Comparison of ENCODE assay signal across 8 mouse cellular contexts in the genomic region with DNA sequence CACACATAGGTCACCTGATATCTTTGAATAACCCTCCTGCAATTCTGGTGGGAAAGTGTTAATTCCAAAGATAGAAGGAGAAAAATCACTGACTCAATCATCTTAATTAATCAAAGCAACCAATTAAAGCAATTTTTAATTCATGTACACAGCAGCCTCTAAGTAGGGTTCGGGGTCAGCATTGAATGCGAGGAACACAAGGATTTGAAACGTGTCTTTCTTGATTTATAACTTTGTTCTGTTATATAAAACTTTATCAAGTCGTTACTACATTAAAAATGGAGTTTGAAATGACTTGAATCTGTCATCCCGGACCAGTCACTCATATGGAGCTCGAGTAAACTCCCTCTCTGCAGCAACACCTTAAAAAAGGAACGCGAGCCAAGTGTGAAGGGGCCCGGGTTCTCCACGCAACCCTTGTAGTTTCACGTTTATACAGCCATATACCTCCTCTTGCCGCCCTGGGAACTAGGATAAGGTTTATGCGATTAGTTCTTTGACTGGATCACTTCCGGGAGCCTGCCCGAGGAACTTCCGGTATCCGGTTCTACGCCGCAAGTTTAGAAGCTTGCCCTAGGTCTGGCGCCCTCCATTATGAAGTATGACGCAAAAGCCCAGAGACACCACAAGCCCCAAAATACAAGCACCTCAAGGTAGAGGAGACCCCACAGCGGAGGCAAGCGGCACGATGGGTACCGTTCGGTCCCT. TPM values are rescaled to one million over a fixed set of nuclear protein-coding genes. Genes with fewer than 3 reads are reported as not detected.
DNase-seq lines count a peak whose midpoint lies in the region; ATAC-seq lines count a peak whose summit lies in the region.

No protein-coding gene starts in this region.

- H3K27me3 ChIP-seq in forebrain, embryonic 13.5 days = peaks cover 5% of the 10 kb centered on the region; the same call in 1 of the 2 replicates
- no peaks in the 10 kb centered on the region for H3K27me3 ChIP-seq in limb, embryonic 11.5 days (ENCODE audit: control insufficient read depth, insufficient read depth, low read length)
- H3K27me3 ChIP-seq in midbrain, embryonic 11.5 days (ENCODE audit: control insufficient read depth, insufficient read depth, low read length) = no peaks in the 10 kb centered on the region

- H3K4me2 ChIP-seq in forebrain, embryonic 13.5 days = peak overlapping the region; percentile 68
- peak overlapping the region; percentile 59 for H3K4me2 ChIP-seq in limb, embryonic 11.5 days (ENCODE audit: low read depth, severe bottlenecking)
- H3K4me2 ChIP-seq in midbrain, embryonic 11.5 days = peak overlapping the region; percentile 61

- ATAC-seq in forebrain, embryonic 13.5 days = peak; percentile 90
- ATAC-seq in limb, embryonic 11.5 days (ENCODE audit: insufficient number of reproducible peaks, low FRiP score, low TSS enrichment, low read depth) = peak; percentile 85
- ATAC-seq in midbrain, embryonic 11.5 days (ENCODE audit: low FRiP score) = peak; percentile 86; the same call in 1 of the 2 replicates

- peaks cover 12% of the 10 kb centered on the region for H3K4me1 ChIP-seq in forebrain, embryonic 13.5 days
- no peaks in the 10 kb centered on the region for H3K4me1 ChIP-seq in limb, embryonic 11.5 days (ENCODE audit: control insufficient read depth, insufficient read depth, low read length)
- H3K4me1 ChIP-seq in midbrain, embryonic 11.5 days (ENCODE audit: control insufficient read depth, insufficient read depth, low read length) = peaks cover 7% of the 10 kb centered on the region; the same call in 1 of the 2 replicates

- H3K27ac ChIP-seq in forebrain, embryonic 13.5 days = peak overlapping the region; percentile 97
- peak overlapping the region; percentile 95 for H3K27ac ChIP-seq in limb, embryonic 11.5 days (replicated peaks; ENCODE audit: low read depth, low read length)
- peak overlapping the region; percentile 96 for H3K27ac ChIP-seq in midbrain, embryonic 11.5 days (ENCODE audit: low read depth, low read length)

- H3K36me3 ChIP-seq in forebrain, embryonic 13.5 days (ENCODE audit: poor library complexity, severe bottlenecking) = no peaks in the 10 kb centered on the region
- H3K36me3 ChIP-seq in limb, embryonic 11.5 days (ENCODE audit: control insufficient read depth, insufficient read depth, low read length) = no peaks in the 10 kb centered on the region
- no peaks in the 10 kb centered on the region for H3K36me3 ChIP-seq in midbrain, embryonic 11.5 days (ENCODE audit: control insufficient read depth, insufficient read depth, low read length)

- no peaks in the 10 kb centered on the region for H3K9me3 ChIP-seq in forebrain, embryonic 13.5 days (replicated peaks)
- no peaks in the 10 kb centered on the region for H3K9me3 ChIP-seq in limb, embryonic 11.5 days (ENCODE audit: control insufficient read depth, low read length)
- no peaks in the 10 kb centered on the region for H3K9me3 ChIP-seq in midbrain, embryonic 11.5 days (ENCODE audit: control insufficient read depth, low read length)

- 13% methylated on average over 26 of the region's 26 CpGs for WGBS in forebrain, embryonic 13.5 days
- WGBS in limb, embryonic 11.5 days = 11% methylated on average over 26 of the region's 26 CpGs
- WGBS in midbrain, embryonic 11.5 days = 12% methylated on average over 26 of the region's 26 CpGs

- peak overlapping the region; percentile 49 for H3K4me3 ChIP-seq in forebrain, embryonic 13.5 days
- peak overlapping the region; percentile 40 for H3K4me3 ChIP-seq in limb, embryonic 11.5 days (ENCODE audit: low read depth, low read length)
- H3K4me3 ChIP-seq in midbrain, embryonic 11.5 days (ENCODE audit: low read depth, low read length) = peak overlapping the region; percentile 41

- intact Hi-C loops in heart, postnatal 36 days (cut with DNase I) = loop anchor here (1.0 to 2.0 kb wide), 3 partner anchors 28 to 38 kb away; a partner anchor contains a TSS

- H3K9ac ChIP-seq in forebrain, embryonic 13.5 days = peak overlapping the region; percentile 73
- peak overlapping the region; percentile 72 for H3K9ac ChIP-seq in limb, embryonic 11.5 days (ENCODE audit: low read length)
- peak overlapping the region; percentile 85 for H3K9ac ChIP-seq in midbrain, embryonic 11.5 days (ENCODE audit: low read length)

- DNase-seq in heart, adult 8-10 months (ENCODE audit: low spot score) = peak; percentile 94
- no peak for DNase-seq in heart, postnatal 36 days
- peak; percentile 99 for DNase-seq in adipocyte (ENCODE audit: low spot score)
- peak; percentile 81 for DNase-seq in hindlimb bud, embryonic 11.5 days (ENCODE audit: extremely low spot score, low read depth, low spot score)
- no peak for DNase-seq in limb, embryonic 11.5 days (ENCODE audit: low spot score)
- no peak for DNase-seq in midbrain, embryonic 11.5 days (ENCODE audit: low spot score, missing footprints)
- peak; percentile 96 for DNase-seq in telencephalon, adult 2 months (ENCODE audit: low read depth, low spot score)

RNA-seq across cellular contexts. Expression of a gene that starts 17.0 kb away (rescaled TPM):
- total RNA-seq in heart, adult 8-10 months (2022) = under 1 TPM in 3 of 4 experiments, not detected in 1; 0.22 to 0.41 (median 0.26) TPM
- under 1 TPM; 0.19 to 0.24 TPM for total RNA-seq in heart, postnatal 36 days (2021)
- 15.1 and 17.1 TPM in 2 replicates for polyA plus RNA-seq in forebrain, embryonic 13.5 days (2015; fragmentation: Nextera tagmentation; extraction: Ambion mirVana)
- polyA plus RNA-seq in limb, embryonic 11.5 days (2014; fragmentation: Nextera tagmentation; extraction: Ambion mirVana) = 13.2 and 16.2 TPM in 2 replicates
- 11.8 and 12.5 TPM in 2 replicates for polyA plus RNA-seq in midbrain, embryonic 11.5 days (2014; fragmentation: Nextera tagmentation; extraction: Ambion mirVana)

RNA-seq across cellular contexts. Expression of a gene that starts 21.3 kb away (rescaled TPM):
- total RNA-seq in heart, adult 8-10 months (2022) = 100 to 1,000 TPM; 170 to 189 (median 180) TPM
- 100 to 1,000 TPM; 190 to 198 TPM for total RNA-seq in heart, postnatal 36 days (2021)
- polyA plus RNA-seq in forebrain, embryonic 13.5 days (2015; fragmentation: Nextera tagmentation; extraction: Ambion mirVana) = 514 and 545 TPM in 2 replicates
- polyA plus RNA-seq in limb, embryonic 11.5 days (2014; fragmentation: Nextera tagmentation; extraction: Ambion mirVana) = 852 and 860 TPM in 2 replicates
- polyA plus RNA-seq in midbrain, embryonic 11.5 days (2014; fragmentation: Nextera tagmentation; extraction: Ambion mirVana) = 723 and 735 TPM in 2 replicates

RNA-seq across cellular contexts. Expression of a gene that starts 37.9 kb away (rescaled TPM):
- total RNA-seq in heart, adult 8-10 months (2022) = 10 to 100 TPM; 26.2 to 33.8 (median 29.0) TPM
- total RNA-seq in heart, postnatal 36 days (2021) = 10 to 100 TPM; 30.8 to 35.9 TPM
- 185 and 192 TPM in 2 replicates for polyA plus RNA-seq in forebrain, embryonic 13.5 days (2015; fragmentation: Nextera tagmentation; extraction: Ambion mirVana)
- 155 and 163 TPM in 2 replicates for polyA plus RNA-seq in limb, embryonic 11.5 days (2014; fragmentation: Nextera tagmentation; extraction: Ambion mirVana)
- 110 and 112 TPM in 2 replicates for polyA plus RNA-seq in midbrain, embryonic 11.5 days (2014; fragmentation: Nextera tagmentation; extraction: Ambion mirVana)

RNA-seq across cellular contexts. Expression of a gene that starts 58.6 kb away (rescaled TPM):
- not detected for total RNA-seq in heart, adult 8-10 months (2022)
- not detected for total RNA-seq in heart, postnatal 36 days (2021)
- 3.0 and 4.1 TPM in 2 replicates for polyA plus RNA-seq in forebrain, embryonic 13.5 days (2015; fragmentation: Nextera tagmentation; extraction: Ambion mirVana)
- 2.0 and 3.9 TPM in 2 replicates for polyA plus RNA-seq in limb, embryonic 11.5 days (2014; fragmentation: Nextera tagmentation; extraction: Ambion mirVana)
- polyA plus RNA-seq in midbrain, embryonic 11.5 days (2014; fragmentation: Nextera tagmentation; extraction: Ambion mirVana) = 1.4 and 2.1 TPM in 2 replicates

Comparison
In these comparisons a context has a peak if more than half of its experiments do, and no peak if none do; other contexts are left out.
1. DNase-seq: peak in heart, adult 8-10 months (single experiment), adipocyte (single experiment), hindlimb bud, embryonic 11.5 days (single experiment) and telencephalon, adult 2 months (single experiment); none in heart, postnatal 36 days (0 of 2), limb, embryonic 11.5 days (single experiment) and midbrain, embryonic 11.5 days (single experiment).
2. Peak in every context shown above with its lines, with median percentiles within 50 percentile points of each other: ATAC-seq, H3K27ac ChIP-seq, H3K4me2 ChIP-seq, H3K4me3 ChIP-seq and H3K9ac ChIP-seq.